Mouse (Mus musculus): ENCODE data around the gene Rap1a. TPM values are rescaled to one million over a fixed set of nuclear protein-coding genes. Genes with fewer than 3 reads are reported as not detected.
A peak's percentile ranks its signal among the peaks of the same experiment; 100 is the strongest.
"Not testable (repeated sequence)": the region's sequence is repeated elsewhere in the genome, so short reads cannot be mapped to it uniquely, and the experiment has no call there.

The Rap1a gene
- total and polyA plus RNA-seq, 3 experiments: 17.7 to 121 (median 97.7) TPM

GRCm38 (mm10) chr3:105705561-105705960, 95.6 kb downstream of the Rap1a start:
- ATAC-seq (ENCODE audit: extremely low read depth, insufficient number of reproducible peaks, low FRiP score, poor library complexity, severe bottlenecking) (no peak), DNase-seq (ENCODE audit: low spot score) (no peak)
- Histone ChIP-seq H3K27me3 (ENCODE audit: insufficient read depth, low read length) (no peaks in the 10 kb centered on the region; the same call in 1 of the 2 replicates), H3K9me3 (replicated peaks) (no peaks in the 10 kb centered on the region), H3K4me1 (ENCODE audit: insufficient read depth, low read depth, low read length) (peaks cover 78% of the 10 kb centered on the region), H3K4me3 (ENCODE audit: low read depth, low read length) (peak overlapping the region; percentile 80), H3K36me3 (replicated peaks) (peaks cover 35% of the 10 kb centered on the region)
- no peak for TF ChIP-seq GATA1 (IDR thresholded peaks at IDR 0.05; ENCODE audit: borderline replicate concordance, low read length)
- no peak for TF ChIP-seq GATA2 (IDR thresholded peaks at IDR 0.05; ENCODE audit: borderline replicate concordance, low read depth, low read length)
- TF ChIP-seq CTCF (IDR thresholded peaks at IDR 0.05; ENCODE audit: low read depth, low read length): no peak
- TF ChIP-seq POLR2AphosphoS5 (IDR thresholded peaks at IDR 0.05; ENCODE audit: insufficient replicate concordance, low read depth, low read length): no peak
- TF ChIP-seq TAL1 (conservative IDR thresholded peaks at IDR 0.05; ENCODE audit: low read depth, low read length): no peak

GRCm38 (mm10) chr3:105705061-105705549, 96.0 kb downstream of the Rap1a start:
- H3K4me1 ChIP-seq (ENCODE audit: insufficient read depth, low read depth, low read length): peaks cover 83% of the 10 kb centered on the region
- DNase-seq (ENCODE audit: low spot score) (peak; percentile 66), ATAC-seq (ENCODE audit: extremely low read depth, insufficient number of reproducible peaks, low FRiP score, poor library complexity, severe bottlenecking) (no peak)
- TF ChIP-seq TAL1 (conservative IDR thresholded peaks at IDR 0.05; ENCODE audit: low read depth, low read length) (no peak), POLR2AphosphoS5 (IDR thresholded peaks at IDR 0.05; ENCODE audit: insufficient replicate concordance, low read depth, low read length) (no peak), GATA2 (IDR thresholded peaks at IDR 0.05; ENCODE audit: borderline replicate concordance, low read depth, low read length) (no peak), CTCF (IDR thresholded peaks at IDR 0.05; ENCODE audit: low read depth, low read length) (no peak), GATA1 (IDR thresholded peaks at IDR 0.05; ENCODE audit: borderline replicate concordance, low read length) (no peak)
- peak overlapping the region; percentile 80 for H3K4me3 ChIP-seq (ENCODE audit: low read depth, low read length)
- H3K9me3 ChIP-seq (replicated peaks): no peaks in the 10 kb centered on the region
- no peaks in the 10 kb centered on the region; the same call in 1 of the 2 replicates for H3K27me3 ChIP-seq (ENCODE audit: insufficient read depth, low read length)
- peaks cover 30% of the 10 kb centered on the region for H3K36me3 ChIP-seq (replicated peaks)

- H3K27me3 ChIP-seq (ENCODE audit: insufficient read depth, low read length): no peaks in the 10 kb centered on the region; the same call in 1 of the 2 replicates
Observed at GRCm38 (mm10) chr3:105704031-105705008, 96.8 kb downstream of the Rap1a start, which contains the start of gene Inka2. Inka2 (plus strand) TSS chr3:105704599.

GRCm38 (mm10) chr3:105703571-105703970, 97.6 kb downstream of the Rap1a start:
- Histone ChIP-seq H3K4me3 (ENCODE audit: low read depth, low read length) (no peak overlapping the region), H3K36me3 (replicated peaks) (peaks cover 20% of the 10 kb centered on the region), H3K4me1 (ENCODE audit: insufficient read depth, low read depth, low read length) (peaks cover 91% of the 10 kb centered on the region), H3K9me3 (replicated peaks) (no peaks in the 10 kb centered on the region), H3K27me3 (ENCODE audit: insufficient read depth, low read length) (no peaks in the 10 kb centered on the region; the same call in 1 of the 2 replicates)
- DNase-seq (ENCODE audit: low spot score): no peak
- no peak for TF ChIP-seq GATA1 (IDR thresholded peaks at IDR 0.05; ENCODE audit: borderline replicate concordance, low read length)
- no peak for TF ChIP-seq CTCF (IDR thresholded peaks at IDR 0.05; ENCODE audit: low read depth, low read length)
- no peak for TF ChIP-seq POLR2AphosphoS5 (IDR thresholded peaks at IDR 0.05; ENCODE audit: insufficient replicate concordance, low read depth, low read length)
- TF ChIP-seq TAL1 (conservative IDR thresholded peaks at IDR 0.05; ENCODE audit: low read depth, low read length): no peak
- no peak for TF ChIP-seq GATA2 (IDR thresholded peaks at IDR 0.05; ENCODE audit: borderline replicate concordance, low read depth, low read length)
- ATAC-seq (ENCODE audit: extremely low read depth, insufficient number of reproducible peaks, low FRiP score, poor library complexity, severe bottlenecking): no peak

More at GRCm38 (mm10) chr3:105704031-105705008, 96.8 kb downstream of the Rap1a start, which contains the start of gene Inka2:
- Histone ChIP-seq H3K9me3 (replicated peaks) (no peaks in the 10 kb centered on the region), H3K4me1 (ENCODE audit: insufficient read depth, low read depth, low read length) (peaks cover 89% of the 10 kb centered on the region), H3K36me3 (replicated peaks) (peaks cover 24% of the 10 kb centered on the region), H3K4me3 (ENCODE audit: low read depth, low read length) (peak within 1 kb of the TSS; percentile 80)
- ATAC-seq (ENCODE audit: extremely low read depth, insufficient number of reproducible peaks, low FRiP score, poor library complexity, severe bottlenecking): peak; percentile 89
- DNase-seq (ENCODE audit: low spot score): peak; percentile 97
- no peak for TF ChIP-seq POLR2AphosphoS5 (IDR thresholded peaks at IDR 0.05; ENCODE audit: insufficient replicate concordance, low read depth, low read length)
- no peak for TF ChIP-seq TAL1 (conservative IDR thresholded peaks at IDR 0.05; ENCODE audit: low read depth, low read length)
- no peak for TF ChIP-seq GATA1 (IDR thresholded peaks at IDR 0.05; ENCODE audit: borderline replicate concordance, low read length)
- TF ChIP-seq CTCF (IDR thresholded peaks at IDR 0.05; ENCODE audit: low read depth, low read length): no peak
- no peak for TF ChIP-seq GATA2 (IDR thresholded peaks at IDR 0.05; ENCODE audit: borderline replicate concordance, low read depth, low read length)

GRCm38 (mm10) chr3:105701399-105701798, 99.7 kb downstream of the Rap1a start:
- Histone ChIP-seq H3K9me3 (replicated peaks) (no peaks in the 10 kb centered on the region), H3K27me3 (ENCODE audit: insufficient read depth, low read length) (no peaks in the 10 kb centered on the region; the same call in 1 of the 2 replicates), H3K4me1 (ENCODE audit: insufficient read depth, low read depth, low read length) (peaks cover 98% of the 10 kb centered on the region), H3K4me3 (ENCODE audit: low read depth, low read length) (peak overlapping the region; percentile 50; the same call in 1 of the 2 replicates), H3K36me3 (replicated peaks) (peaks cover 5% of the 10 kb centered on the region)
- TF ChIP-seq TAL1 (conservative IDR thresholded peaks at IDR 0.05; ENCODE audit: low read depth, low read length) (peak; percentile 55), GATA2 (IDR thresholded peaks at IDR 0.05; ENCODE audit: borderline replicate concordance, low read depth, low read length) (no peak), CTCF (IDR thresholded peaks at IDR 0.05; ENCODE audit: low read depth, low read length) (no peak), POLR2AphosphoS5 (IDR thresholded peaks at IDR 0.05; ENCODE audit: insufficient replicate concordance, low read depth, low read length) (no peak)
- ATAC-seq (ENCODE audit: extremely low read depth, insufficient number of reproducible peaks, low FRiP score, poor library complexity, severe bottlenecking) (peak; percentile 40), DNase-seq (ENCODE audit: low spot score) (peak; percentile 35)

- not testable (repeated sequence) for DNase-seq (ENCODE audit: low spot score); H3K27me3 ChIP-seq (ENCODE audit: insufficient read depth, low read length); ATAC-seq (ENCODE audit: extremely low read depth, insufficient number of reproducible peaks, low FRiP score, poor library complexity, severe bottlenecking); H3K9me3 ChIP-seq (replicated peaks); H3K36me3 ChIP-seq (replicated peaks)
- H3K4me3 ChIP-seq (ENCODE audit: low read depth, low read length): peak overlapping the region; percentile 50; the same call in 1 of the 2 replicates
- H3K4me1 ChIP-seq (ENCODE audit: insufficient read depth, low read depth, low read length): peaks cover 98% of the 10 kb centered on the region
Observed at GRCm38 (mm10) chr3:105700786-105701185, 100.3 kb downstream of the Rap1a start.
